Mouse (Mus musculus) urinary bladder, adult 18-20 months (tissue): ENCODE data around the gene Scn9a.

ENCODE experiments used
- DNase-seq, 2 experiments: peaks; one replicate each; pipeline ENCODE4 v3.0.0; 2022; ENCODE audit warnings: low spot score in 2 of 2, mixed read lengths in 2 of 2

Scn9a gene

DNA sequence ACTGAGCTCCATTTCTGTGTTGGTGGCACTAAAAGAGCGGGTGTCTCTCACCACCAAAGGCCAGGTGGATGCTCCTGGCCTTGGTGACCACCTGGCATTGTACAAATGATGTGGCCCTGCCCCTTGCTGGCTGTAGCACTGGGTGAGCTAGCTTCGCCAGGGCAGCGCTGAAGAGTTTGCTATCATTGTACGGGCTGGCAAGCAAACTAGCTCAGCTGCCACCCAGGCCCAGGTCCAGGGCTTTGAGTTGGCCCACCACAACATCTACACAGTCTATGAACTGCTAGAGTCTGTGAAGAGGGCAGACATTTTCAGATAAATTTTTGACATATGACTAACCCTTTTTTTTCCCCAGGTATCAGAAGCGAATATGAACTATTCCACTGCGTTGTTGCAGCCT, 170.8 kb downstream of the Scn9a start:
- DNase-seq: no peak

DNA sequence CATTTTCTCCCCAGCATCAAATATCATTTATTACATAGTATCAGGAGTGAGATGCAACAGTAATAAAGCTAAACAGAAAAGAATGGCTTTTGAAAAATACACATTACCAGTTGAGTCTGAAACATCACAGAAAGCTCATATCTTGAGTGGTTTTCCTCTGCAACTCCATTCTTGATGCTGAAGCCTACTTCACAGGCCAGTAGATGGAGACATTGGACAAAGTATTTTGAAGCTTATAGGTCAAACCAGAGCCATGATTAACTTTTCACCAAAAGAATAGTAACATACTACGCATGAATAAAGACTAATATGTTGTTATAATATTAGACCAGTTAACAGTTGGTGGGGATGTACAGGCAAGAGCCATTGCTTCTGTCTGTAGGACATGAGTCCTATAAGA, 172.3 kb downstream of the Scn9a start:
- DNase-seq: no peak

DNA sequence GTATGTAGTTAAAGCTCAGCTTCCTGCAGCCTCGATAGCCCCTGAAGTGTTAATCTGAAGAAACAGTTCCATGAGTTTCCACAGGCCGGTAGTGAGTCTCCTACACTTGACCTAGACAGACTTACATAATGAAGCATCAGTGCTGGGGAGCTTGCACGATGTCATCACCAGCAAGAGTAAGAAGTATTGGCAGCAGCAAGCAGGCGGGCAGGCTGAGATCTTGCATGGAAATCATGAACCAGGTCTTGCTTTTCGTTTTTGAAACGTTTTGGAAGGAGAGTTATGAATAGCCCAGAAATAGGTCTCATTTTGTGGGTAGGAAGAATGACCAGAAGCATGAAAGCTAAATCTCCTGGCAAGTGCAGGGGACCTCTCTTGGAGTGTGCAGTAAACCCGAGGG, 194.1 kb downstream of the Scn9a start, which contains the start of gene Scn1a:
Gene Scn1a, minus strand, starts transcription at position 130 of the 400 bp plus-strand sequence.
- no peak for DNase-seq

DNA sequence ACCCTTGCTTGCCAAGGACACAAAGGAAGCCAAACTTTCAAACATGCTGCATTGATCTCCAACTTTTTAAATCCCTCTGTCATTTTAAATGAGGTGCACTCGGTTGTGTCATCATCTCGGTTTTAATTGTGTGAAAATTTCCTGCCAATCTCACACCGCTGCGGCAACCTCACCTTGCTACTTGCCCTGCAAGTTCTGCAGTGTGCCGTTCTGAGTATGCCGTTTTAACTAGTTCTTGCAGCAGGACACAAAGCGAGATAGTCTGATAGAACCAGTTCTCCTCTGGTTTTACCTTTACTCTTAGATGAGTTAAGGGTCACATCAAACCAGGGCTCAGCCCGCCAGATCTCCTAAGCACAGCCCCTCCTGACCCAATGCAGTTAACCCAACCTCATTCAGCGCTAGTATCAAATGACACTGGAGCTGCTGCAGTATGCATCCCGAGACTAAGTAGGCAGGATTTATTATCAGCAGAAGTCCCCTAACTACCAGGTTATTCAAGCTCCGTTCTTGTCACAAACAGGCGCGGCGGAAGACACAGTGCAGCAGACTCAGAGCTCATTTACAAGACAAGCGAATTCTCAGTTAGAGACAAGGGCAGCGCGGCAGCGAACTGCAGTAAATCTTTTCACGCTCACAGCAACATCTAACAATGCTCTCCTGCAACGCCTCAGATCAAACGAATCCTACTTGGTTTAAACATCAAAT, 194.8 kb downstream of the Scn9a start:
- no peak for DNase-seq

DNA sequence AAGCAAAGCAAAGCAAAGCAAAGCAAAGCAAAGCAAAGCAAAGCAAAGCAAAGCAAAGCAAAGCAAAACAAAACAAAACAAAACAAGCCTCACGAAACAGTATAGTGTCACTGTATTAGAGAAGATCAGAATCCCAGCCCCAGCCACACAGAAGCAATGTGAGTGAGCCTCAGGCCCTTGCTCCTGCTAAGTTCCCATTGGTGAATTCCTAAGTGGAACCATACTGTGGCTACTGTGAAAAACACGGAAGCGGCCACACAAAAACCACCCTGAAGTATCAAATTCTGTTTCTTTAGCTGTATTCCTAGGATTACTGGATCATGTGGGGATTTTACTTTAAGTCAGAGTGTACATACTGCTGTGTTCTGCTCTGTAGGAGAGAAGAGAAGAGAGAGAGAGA, 198.5 kb downstream of the Scn9a start:
- DNase-seq: no peak
